Mouse (Mus musculus): ENCODE measurements around the gene Gpsm3. TPM values are rescaled to one million over a fixed set of nuclear protein-coding genes. Genes with fewer than 3 reads are reported as not detected.

Gpsm3 gene
- total and polyA plus RNA-seq, 3 experiments = 13.0 to 38.7 (median 18.2) TPM

GRCm38 (mm10) chr17:34585877-34586771, 3.5 kb upstream of the Gpsm3 start:
- Histone ChIP-seq H3K27me3 (replicated peaks) (peaks cover 4% of the 10 kb centered on the region), H3K79me2 (replicated peaks; ENCODE audit: control insufficient read depth, extremely low read depth, insufficient read depth, poor library complexity, severe bottlenecking) (no peaks in the 10 kb centered on the region; the same call in 1 of the 2 replicates), H3K4me2 (ENCODE audit: insufficient read depth, low read depth, poor library complexity, severe bottlenecking) (peak overlapping the region; percentile 77; the same call in 1 of the 2 replicates), H3K4me3 (replicated peaks in 1 of 3; ENCODE audit: low read depth in 2 of 3, low read length in 2 of 3, poor library complexity in 1 of 3) (peak overlapping the region in 1 of 3 experiments; percentile 82), H3K9ac (ENCODE audit: insufficient read depth, low read depth) (no peak overlapping the region), H3K9me3 (replicated peaks; ENCODE audit: low read length) (no peaks in the 10 kb centered on the region), H3K27ac (ENCODE audit: insufficient read depth, low read depth) (no peak overlapping the region), H3K4me1 (ENCODE audit: control insufficient read depth in 1 of 2, insufficient read depth in 2 of 2) (peaks cover 3 to 25% of the 10 kb centered on the region in 2 experiments; a peak in 2 of 4 replicates), H3K36me3 (replicated peaks in 1 of 2; ENCODE audit: control insufficient read depth in 1 of 2, insufficient read depth in 1 of 2, low read length in 1 of 2) (no peaks in the 10 kb centered on the region)
- TF ChIP-seq CHD2 (IDR thresholded peaks at IDR 0.05; ENCODE audit: low read length) (no peak), POLR2AphosphoS2 (IDR thresholded peaks at IDR 0.05; ENCODE audit: low read depth, low read length) (no peak), ZKSCAN1 (IDR thresholded peaks at IDR 0.05; ENCODE audit: borderline replicate concordance, low read depth, low read length) (no peak), IRF4 (IDR thresholded peaks at IDR 0.05; ENCODE audit: low read depth, low read length) (no peak), ZNF384 (IDR thresholded peaks at IDR 0.05; ENCODE audit: low read depth, low read length) (no peak), SMC3 (IDR thresholded peaks at IDR 0.05; ENCODE audit: low read depth, low read length) (no peak), TCF12 (IDR thresholded peaks at IDR 0.05; ENCODE audit: low read depth, low read length) (no peak), PAX5 (IDR thresholded peaks at IDR 0.05; ENCODE audit: low read length) (no peak)
- in situ Hi-C loops (cut with MboI; ENCODE audit: low pct_ligation_motif_present, low pct_unique_long_range_greater_than_20kb, low sequenced_read_pairs) (no loop called here), dilution Hi-C loops (cut with MboI; ENCODE audit: extremely low pct_ligation_motif_present, extremely low pct_unique_long_range_greater_than_20kb, low sequenced_read_pairs) (no loop called here)
- no peak for DNase-seq (ENCODE audit: extremely low read depth)

GRCm38 (mm10) chr17:34586796-34587422, 2.7 kb upstream of the Gpsm3 start:
- Histone ChIP-seq H3K27me3 (replicated peaks) (peaks cover 4% of the 10 kb centered on the region), H3K4me3 (replicated peaks in 1 of 3; ENCODE audit: low read depth in 2 of 3, low read length in 2 of 3, poor library complexity in 1 of 3) (peak overlapping the region; percentile 62 to 82 (median 74)), H3K27ac (ENCODE audit: insufficient read depth, low read depth) (no peak overlapping the region), H3K36me3 (replicated peaks in 1 of 2; ENCODE audit: control insufficient read depth in 1 of 2, insufficient read depth in 1 of 2, low read length in 1 of 2) (no peaks in the 10 kb centered on the region), H3K4me2 (ENCODE audit: insufficient read depth, low read depth, poor library complexity, severe bottlenecking) (peak overlapping the region; percentile 77), H3K9me3 (replicated peaks; ENCODE audit: low read length) (no peaks in the 10 kb centered on the region), H3K4me1 (ENCODE audit: control insufficient read depth in 1 of 2, insufficient read depth in 2 of 2) (peaks cover 3 to 28% of the 10 kb centered on the region in 2 experiments; a peak in 2 of 4 replicates), H3K79me2 (replicated peaks; ENCODE audit: control insufficient read depth, extremely low read depth, insufficient read depth, poor library complexity, severe bottlenecking) (no peaks in the 10 kb centered on the region; the same call in 1 of the 2 replicates), H3K9ac (ENCODE audit: insufficient read depth, low read depth) (peak overlapping the region; percentile 63)
- DNase-seq (ENCODE audit: extremely low read depth) = peak; percentile 83
- TF ChIP-seq USF1 (IDR thresholded peaks at IDR 0.05; ENCODE audit: low read depth, low read length) (peak; percentile 3; the same call in 1 of the 2 replicates), MXI1 (IDR thresholded peaks at IDR 0.05; ENCODE audit: low read depth, low read length) (peak; percentile 74), GABPA (IDR thresholded peaks at IDR 0.05; ENCODE audit: insufficient replicate concordance, low read depth, low read length) (no peak), ZMIZ1 (IDR thresholded peaks at IDR 0.05; ENCODE audit: low read depth, low read length) (peak; percentile 7; the same call in 1 of the 2 replicates), MAX (IDR thresholded peaks at IDR 0.05; ENCODE audit: low read length) (0 out of 2 replicates have a peak, but pooled peaks have one; percentile 24), SIN3A (IDR thresholded peaks at IDR 0.05; ENCODE audit: low read length) (peak; percentile 26; the same call in 1 of the 2 replicates)
- in situ Hi-C loops (cut with MboI; ENCODE audit: low pct_ligation_motif_present, low pct_unique_long_range_greater_than_20kb, low sequenced_read_pairs) (no loop called here), dilution Hi-C loops (cut with MboI; ENCODE audit: extremely low pct_ligation_motif_present, extremely low pct_unique_long_range_greater_than_20kb, low sequenced_read_pairs) (no loop called here)

Measured in CH12.LX (cell line).